Mouse (Mus musculus): ENCODE measurements around the gene Cdh18.
A peak's percentile ranks its signal among the peaks of the same experiment; 100 is the strongest.
"Not testable (repeated sequence)": the region's sequence is repeated elsewhere in the genome, so short reads cannot be mapped to it uniquely, and the experiment has no call there.

Gene Cdh18

DNA sequence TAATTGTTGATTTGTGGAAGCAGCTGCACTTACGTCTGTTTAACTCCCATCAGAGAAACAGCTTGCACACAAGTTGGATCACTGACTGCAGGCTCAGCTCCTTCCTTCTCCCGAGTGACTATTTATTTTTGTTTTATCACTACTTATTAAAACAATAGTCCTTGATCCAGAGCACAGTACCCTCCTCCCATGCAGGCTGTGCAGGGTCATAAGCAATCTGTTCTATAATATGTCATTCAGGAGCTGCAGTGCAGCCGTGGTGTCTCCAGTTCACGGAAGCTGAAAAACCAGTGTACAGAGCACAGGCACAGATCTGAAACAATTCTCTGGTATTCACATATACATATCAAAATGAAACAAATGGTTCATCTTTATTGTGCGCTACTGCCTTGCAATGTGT, 625.8 kb downstream of the Cdh18 start:
- DNase-seq (ENCODE audit: low read depth, low spot score): no peak

GRCm38 (mm10) chr15:23212068-23212467, 663.2 kb downstream of the Cdh18 start:
- DNase-seq (ENCODE audit: low read depth, low spot score): no peak

- no peak for DNase-seq (ENCODE audit: low read depth, low spot score)
Measured at GRCm38 (mm10) chr15:23230616-23231015, 681.8 kb downstream of the Cdh18 start.

DNA sequence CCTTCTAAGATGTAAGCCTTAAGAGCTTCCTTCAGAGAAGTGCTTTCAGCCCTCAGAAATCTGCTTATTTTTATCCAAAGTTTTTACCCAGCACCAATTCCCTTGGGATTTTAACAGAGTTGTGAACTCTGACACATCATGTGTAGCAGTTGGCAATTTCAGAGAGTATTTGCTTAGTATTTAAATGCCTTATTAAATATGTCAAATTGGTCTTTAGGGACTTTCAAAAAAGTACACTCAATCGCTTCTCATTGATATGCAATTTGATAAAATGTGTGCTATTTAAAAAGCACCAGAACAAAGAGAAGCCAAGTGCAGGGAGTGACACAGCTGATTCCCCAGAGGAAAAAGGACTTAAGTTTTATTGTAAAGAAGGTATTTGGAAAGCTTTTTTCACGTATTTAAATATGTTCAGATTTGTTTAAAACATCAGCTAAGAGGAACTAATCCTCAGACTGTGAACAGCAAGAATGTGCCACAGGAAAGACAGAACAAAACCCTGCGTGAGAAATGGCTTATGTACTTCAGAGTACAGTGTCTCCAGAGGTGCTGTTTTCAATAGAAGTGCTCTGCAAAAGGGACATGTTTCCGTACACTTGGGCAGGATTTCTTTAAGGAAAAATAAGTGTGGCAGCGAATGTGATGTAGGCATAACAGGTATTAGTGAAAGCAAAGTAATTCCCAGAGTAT, 709.1 kb downstream of the Cdh18 start:
- DNase-seq (ENCODE audit: low read depth, low spot score): no peak

DNA sequence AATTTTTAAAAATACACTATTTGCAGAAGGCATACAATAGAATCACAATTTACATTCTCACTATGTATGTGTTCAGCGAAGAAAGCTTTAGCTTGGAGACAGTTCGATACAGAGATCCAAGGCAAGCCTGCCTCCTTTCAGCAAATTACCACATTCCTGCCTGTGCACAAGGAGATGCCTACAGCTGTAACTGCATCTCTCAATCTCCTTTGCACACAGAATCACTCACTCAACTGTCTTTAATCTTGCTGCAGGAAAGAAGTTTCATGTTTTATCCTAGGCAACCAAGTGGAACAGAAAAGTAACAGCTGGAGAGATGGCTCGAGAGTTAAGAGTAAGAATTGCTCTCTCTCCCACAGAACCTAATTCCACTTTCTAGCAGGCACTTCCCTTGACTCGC, 729.6 kb downstream of the Cdh18 start:
- no peak for DNase-seq (ENCODE audit: low read depth, low spot score)

DNA sequence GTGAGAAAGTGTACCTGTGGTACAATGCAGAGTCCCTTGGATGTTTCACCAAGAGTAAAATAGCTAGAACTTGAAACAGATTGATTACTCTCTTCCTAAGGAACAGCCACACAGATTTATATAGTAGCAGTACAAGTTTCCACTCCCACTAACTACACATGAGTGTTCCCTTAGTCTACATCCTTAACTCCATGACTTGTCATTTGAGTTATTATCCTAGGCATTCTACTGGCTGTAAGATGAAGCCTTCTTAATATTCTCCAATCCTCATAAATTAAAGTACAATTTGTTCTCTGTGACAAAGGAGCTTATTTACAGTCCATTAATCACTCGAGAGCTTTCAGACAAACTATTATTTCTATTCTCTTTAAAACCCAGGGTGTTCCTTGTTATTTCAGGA, 756.2 kb downstream of the Cdh18 start:
- DNase-seq (ENCODE audit: low read depth, low spot score): no peak

DNA sequence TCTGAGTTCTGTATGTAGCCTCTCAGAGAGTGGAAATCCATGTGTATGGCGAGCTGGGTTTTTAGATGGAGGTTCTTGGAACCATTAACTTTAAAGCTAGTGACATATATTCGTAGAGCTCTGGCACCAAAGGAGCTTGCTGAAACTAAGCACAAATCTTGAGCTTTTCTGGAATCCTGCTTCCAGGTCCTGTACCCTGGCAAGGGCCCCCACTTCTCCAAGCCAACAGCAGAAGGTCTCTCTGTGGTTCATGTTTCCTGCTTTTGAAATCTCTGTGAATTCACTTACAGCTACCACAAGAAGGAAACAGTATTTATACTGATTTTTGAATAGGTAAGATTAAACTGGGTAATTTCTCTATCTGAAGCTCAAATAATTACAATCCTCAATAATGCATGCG, 767.9 kb downstream of the Cdh18 start:
- no peak for DNase-seq (ENCODE audit: low read depth, low spot score)

- no peak for DNase-seq (ENCODE audit: low read depth, low spot score)
Measured at GRCm38 (mm10) chr15:23317409-23317808, 768.6 kb downstream of the Cdh18 start.

DNA sequence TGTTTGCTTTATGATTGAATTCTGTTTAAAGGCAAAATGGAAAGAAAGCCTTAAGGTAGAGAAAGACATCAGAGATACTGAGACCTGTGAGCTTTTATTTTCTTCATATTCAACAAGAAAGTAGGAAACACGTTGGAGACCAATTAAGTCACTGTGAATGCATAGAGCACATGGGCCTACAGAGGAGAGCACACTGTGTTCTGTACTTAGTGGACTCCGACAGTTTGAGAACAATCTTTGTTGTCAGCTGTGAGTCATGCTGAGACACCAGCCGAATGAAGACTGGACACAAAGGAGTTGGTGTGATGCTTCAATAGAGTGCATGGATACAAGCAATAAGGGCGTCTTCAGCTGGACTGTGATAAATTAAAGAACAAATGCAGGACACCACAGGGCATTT, 791.5 kb downstream of the Cdh18 start:
- not testable (repeated sequence) for DNase-seq (ENCODE audit: low read depth, low spot score)

DNA sequence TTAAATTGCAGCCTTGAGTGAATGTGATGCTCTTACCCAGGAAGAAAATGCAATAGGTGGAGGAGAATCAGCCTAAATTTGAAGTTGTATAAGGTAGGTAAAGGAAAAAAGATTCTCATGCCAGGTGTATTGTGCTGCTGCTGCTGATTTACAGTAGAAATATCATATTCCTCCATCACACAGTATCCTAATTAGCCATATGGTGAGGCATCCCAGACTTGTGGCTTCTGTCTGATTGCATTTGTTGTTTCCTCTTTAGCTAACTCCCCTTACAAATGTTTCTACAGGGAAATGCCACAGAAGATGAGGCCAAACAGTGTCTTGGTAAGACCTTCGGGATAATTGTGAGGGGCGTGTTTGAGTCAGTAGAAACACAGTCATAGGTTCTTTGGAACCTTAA, 802.3 kb downstream of the Cdh18 start:
- no peak for DNase-seq (ENCODE audit: low read depth, low spot score)

DNA sequence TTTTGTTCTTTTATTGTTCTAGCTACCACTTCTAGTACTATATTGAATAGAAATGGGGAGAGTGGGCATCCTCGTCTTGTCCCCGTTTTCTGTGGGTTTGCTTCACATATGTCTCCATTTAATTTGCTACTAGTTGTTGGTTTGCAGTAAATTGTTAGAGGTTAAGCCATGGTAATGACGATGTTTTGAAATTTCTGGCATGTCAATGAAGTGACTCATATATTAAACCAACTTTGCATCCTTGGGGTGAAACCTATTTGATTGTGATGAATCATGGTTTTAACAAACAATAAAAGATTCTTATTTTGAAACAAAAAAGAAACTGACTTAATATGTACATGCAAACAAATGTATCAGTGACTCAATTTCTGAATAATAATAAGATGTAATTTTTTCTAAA, 817.5 kb downstream of the Cdh18 start:
- no peak for DNase-seq (ENCODE audit: low read depth, low spot score)

GRCm38 (mm10) chr15:23367712-23368111, 818.9 kb downstream of the Cdh18 start:
- DNase-seq (ENCODE audit: low read depth, low spot score): no peak

- no peak for DNase-seq (ENCODE audit: low read depth, low spot score)
Measured at GRCm38 (mm10) chr15:23378016-23378750, 829.4 kb downstream of the Cdh18 start.

DNA sequence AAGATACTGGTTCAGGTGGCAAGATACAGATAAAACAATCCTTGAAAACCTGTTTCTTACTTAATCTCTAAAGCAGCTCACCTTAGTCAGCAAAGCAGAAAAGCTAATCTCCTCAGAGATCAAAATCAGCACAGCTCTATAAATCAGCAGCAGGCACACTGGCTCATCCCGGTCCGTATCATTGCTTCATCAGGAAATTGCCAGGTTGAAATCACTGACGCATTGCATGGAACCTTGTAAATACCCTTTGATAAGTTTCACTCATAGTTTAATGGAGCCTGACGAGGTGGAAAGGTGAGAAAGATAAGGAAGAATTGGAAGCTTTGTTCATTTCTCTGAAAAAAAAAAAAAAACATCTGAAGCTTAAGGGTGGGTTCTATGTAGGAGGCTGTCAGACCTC, 837.0 kb downstream of the Cdh18 start:
- no peak for DNase-seq (ENCODE audit: low read depth, low spot score)

- DNase-seq (ENCODE audit: low read depth, low spot score): no peak
Measured at GRCm38 (mm10) chr15:23396646-23397045, 847.8 kb downstream of the Cdh18 start.

- peak; percentile 7 for DNase-seq (ENCODE audit: low read depth, low spot score)
Measured at GRCm38 (mm10) chr15:23403792-23404191, 855.0 kb downstream of the Cdh18 start.

GRCm38 (mm10) chr15:23408256-23408655, 859.4 kb downstream of the Cdh18 start:
- no peak for DNase-seq (ENCODE audit: low read depth, low spot score)

DNA sequence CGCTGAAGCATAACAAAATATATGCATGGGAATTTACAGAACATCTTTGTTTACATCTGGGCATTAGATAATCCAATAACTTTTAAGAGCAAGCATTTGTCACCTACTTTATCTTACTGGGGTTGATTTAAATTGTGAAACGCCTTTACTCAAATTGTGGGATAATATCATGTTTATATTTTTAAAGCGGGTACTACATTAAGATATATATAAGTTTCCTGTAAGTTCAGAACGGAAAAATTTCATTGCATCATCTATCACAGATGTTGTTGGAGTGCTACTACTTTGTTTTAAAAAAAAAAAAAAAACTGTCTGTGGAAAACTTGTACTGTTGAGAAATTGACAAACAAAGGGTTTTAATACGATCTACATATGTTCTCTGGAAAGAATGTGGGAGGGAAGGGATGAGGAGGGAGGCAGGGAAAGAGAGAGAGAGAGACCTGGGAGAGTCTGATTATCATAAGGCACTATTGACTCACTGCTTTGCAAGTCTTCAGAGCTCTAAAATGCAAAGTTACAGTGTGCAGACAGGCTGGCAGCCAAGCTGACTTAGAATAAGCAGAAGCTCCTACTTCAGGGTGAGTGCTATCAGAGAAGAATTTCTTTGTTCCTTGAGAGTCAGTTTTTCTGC, 867.7 kb downstream of the Cdh18 start:
- no peak for DNase-seq (ENCODE audit: low read depth, low spot score)

DNA sequence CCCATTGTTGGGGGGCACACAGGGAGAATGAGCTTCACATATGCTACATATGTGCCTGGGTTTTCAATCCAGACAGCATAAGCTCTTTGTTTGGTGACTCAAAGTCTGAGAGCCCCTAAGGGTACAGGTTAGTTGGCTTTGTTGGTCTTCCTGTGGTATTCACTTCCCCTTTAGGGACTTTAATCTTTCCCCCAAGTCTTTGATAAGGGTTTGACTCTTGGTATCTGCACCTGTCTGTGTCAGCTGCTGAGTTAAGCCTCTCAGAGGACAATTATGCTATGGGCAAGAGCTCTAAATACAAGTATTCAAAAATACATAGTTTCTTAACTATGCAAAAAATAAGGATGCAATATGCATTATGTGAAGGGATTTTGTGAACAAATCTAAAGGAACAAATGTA, 869.3 kb downstream of the Cdh18 start:
- DNase-seq (ENCODE audit: low read depth, low spot score): no peak

DNA sequence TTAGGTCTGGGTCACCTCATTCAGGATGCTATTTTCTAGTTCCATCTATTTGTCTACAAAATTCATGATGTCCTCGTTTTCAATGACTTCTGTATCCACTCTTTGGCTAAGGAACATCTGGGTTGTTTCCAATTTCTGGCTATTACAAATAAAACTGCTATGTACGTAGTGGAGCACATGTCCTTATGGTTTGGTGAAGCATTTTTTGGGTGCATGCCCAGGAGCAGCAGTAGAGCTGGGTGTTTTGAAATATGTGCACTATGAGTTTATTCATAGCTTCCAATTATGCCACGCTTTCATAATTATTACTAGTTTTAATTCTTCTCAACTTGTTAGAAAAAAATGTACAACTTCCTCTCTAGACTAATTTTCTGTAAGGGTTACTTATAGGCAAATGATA, 871.2 kb downstream of the Cdh18 start:
- no peak for DNase-seq (ENCODE audit: low read depth, low spot score)

- no peak for DNase-seq (ENCODE audit: low read depth, low spot score)
Measured at GRCm38 (mm10) chr15:23430021-23430420, 881.2 kb downstream of the Cdh18 start.

- DNase-seq (ENCODE audit: low read depth, low spot score): no peak
Measured at GRCm38 (mm10) chr15:23448542-23448941, 899.7 kb downstream of the Cdh18 start.

GRCm38 (mm10) chr15:23452098-23452625, 903.3 kb downstream of the Cdh18 start:
- no peak for DNase-seq (ENCODE audit: low read depth, low spot score)
